Mouse (Mus musculus) stomach, embryonic 15.5 days (tissue): ENCODE results near the gene Naaa. TPM values are rescaled to one million over a fixed set of nuclear protein-coding genes. Genes with fewer than 3 reads are reported as not detected.

Experiments used
- ATAC-seq: fragments of 200-750 bp; cut with Nextera tagmentation; 2 replicates; pipeline ENCODE4 v1.8.0; 2017; ENCODE audit warnings: low read depth, moderate number of reproducible peaks, moderate TSS enrichment; ENCODE audit not compliant: insufficient read depth, low FRiP score
- H3K27ac ChIP-seq: fragments of 300-500 bp; sonication (generic); 2 replicates; pipeline ENCODE4 v1.5.1; 2015; ENCODE audit warnings: mild to moderate bottlenecking, inconsistent platforms
- H3K27me3 ChIP-seq: fragments of 300-500 bp; sonication (generic); replicated peaks from 2 replicates; pipeline ENCODE4 v1.6.1; 2015; ENCODE audit warnings: inconsistent platforms
- H3K36me3 ChIP-seq: fragments of 300-500 bp; sonication (generic); 2 replicates; pipeline ENCODE4 v1.6.1; 2015; ENCODE audit warnings: inconsistent platforms
- H3K4me1 ChIP-seq: fragments of 300-500 bp; sonication (generic); 2 replicates; pipeline ENCODE4 v1.6.1; 2015; ENCODE audit warnings: inconsistent platforms
- H3K4me2 ChIP-seq: fragments of 300-500 bp; sonication (generic); 2 replicates; pipeline ENCODE4 v1.6.1; 2015; ENCODE audit warnings: mild to moderate bottlenecking, inconsistent platforms
- H3K4me3 ChIP-seq: fragments of 300-500 bp; sonication (generic); replicated peaks from 2 replicates; pipeline ENCODE4 v1.5.1; 2015; ENCODE audit warnings: inconsistent platforms
- H3K9ac ChIP-seq: fragments of 300-500 bp; sonication (generic); 2 replicates; pipeline ENCODE4 v1.6.1; 2015; ENCODE audit warnings: inconsistent platforms
- H3K9me3 ChIP-seq: fragments of 300-500 bp; sonication (generic); 2 replicates; pipeline ENCODE4 v1.6.1; 2016; ENCODE audit warnings: inconsistent platforms
- WGBS: fragments of 180-500 bp; shearing (Covaris S2); methylation state at CpG from one replicate; pipeline ENCODE4 v1.1.7; 2015; 5-methylcytosine and 5-hydroxymethylcytosine counted together
- polyA plus RNA-seq: library from polyadenylated mRNA; unstranded; fragments of >200 nt; fragmentation: Nextera tagmentation; extraction: Ambion mirVana; gene quantifications from 2 replicates; pipeline ENCODE4 v1.2.1, GENCODE M21; 2015

Naaa gene
- polyA plus RNA-seq, 1 experiment from 2014 or later: 18.4 TPM

- no peak overlapping the region for H3K27ac ChIP-seq
- H3K4me2 ChIP-seq: no peak overlapping the region
- no peaks in the 10 kb centered on the region for H3K27me3 ChIP-seq
- H3K9me3 ChIP-seq: no peaks in the 10 kb centered on the region
- H3K36me3 ChIP-seq: no peaks in the 10 kb centered on the region
- 57% methylated on average over 6 of the region's 6 CpGs for WGBS
- no peak overlapping the region for H3K9ac ChIP-seq
- H3K4me3 ChIP-seq: no peak overlapping the region
- H3K4me1 ChIP-seq: no peaks in the 10 kb centered on the region
- no peak for ATAC-seq
Observed at GRCm38 (mm10) chr5:92254476-92254875, 23.5 kb downstream of the Naaa start.

- H3K9ac ChIP-seq: no peak overlapping the region
- 0 out of 2 replicates have a peak, but pooled peaks have one; percentile 10 for ATAC-seq
- no peaks in the 10 kb centered on the region for H3K36me3 ChIP-seq
- peak overlapping the region; percentile 11; the same call in 1 of the 2 replicates for H3K4me2 ChIP-seq
- no peak overlapping the region for H3K4me3 ChIP-seq
- H3K27ac ChIP-seq: no peak overlapping the region
- no peaks in the 10 kb centered on the region for H3K27me3 ChIP-seq
- no peaks in the 10 kb centered on the region for H3K4me1 ChIP-seq
- H3K9me3 ChIP-seq: no peaks in the 10 kb centered on the region; the same call in 1 of the 2 replicates
- WGBS: 22% methylated on average over 18 of the region's 18 CpGs
Observed at GRCm38 (mm10) chr5:92252797-92253343, 25.1 kb downstream of the Naaa start.

GRCm38 (mm10) chr5:92252031-92252430 is 25.9 kb downstream of the Naaa start:
- Histone ChIP-seq H3K9me3 (no peaks in the 10 kb centered on the region; the same call in 1 of the 2 replicates), H3K27ac (no peak overlapping the region), H3K27me3 (no peaks in the 10 kb centered on the region), H3K4me3 (no peak overlapping the region), H3K9ac (no peak overlapping the region), H3K4me1 (no peaks in the 10 kb centered on the region), H3K36me3 (no peaks in the 10 kb centered on the region), H3K4me2 (no peak overlapping the region)
- WGBS: 92% methylated on average over 6 of the region's 6 CpGs
- no peak for ATAC-seq

GRCm38 (mm10) chr5:92248614-92249013 is 29.4 kb downstream of the Naaa start:
- 82% methylated on average over 11 of the region's 11 CpGs for WGBS
- H3K36me3 ChIP-seq: no peaks in the 10 kb centered on the region
- H3K9me3 ChIP-seq: no peaks in the 10 kb centered on the region; the same call in 1 of the 2 replicates
- ATAC-seq: no peak
- no peak overlapping the region for H3K27ac ChIP-seq
- no peak overlapping the region for H3K9ac ChIP-seq
- no peaks in the 10 kb centered on the region for H3K27me3 ChIP-seq
- H3K4me3 ChIP-seq: no peak overlapping the region
- H3K4me1 ChIP-seq: no peaks in the 10 kb centered on the region
- no peak overlapping the region for H3K4me2 ChIP-seq

- Histone ChIP-seq H3K9ac (no peak overlapping the region), H3K4me3 (no peak overlapping the region), H3K36me3 (no peaks in the 10 kb centered on the region), H3K27ac (no peak overlapping the region), H3K4me2 (no peak overlapping the region), H3K9me3 (no peaks in the 10 kb centered on the region; the same call in 1 of the 2 replicates), H3K27me3 (no peaks in the 10 kb centered on the region), H3K4me1 (no peaks in the 10 kb centered on the region)
- no peak for ATAC-seq
- 85% methylated on average over 9 of the region's 9 CpGs for WGBS
Observed at GRCm38 (mm10) chr5:92245483-92245882, 32.5 kb downstream of the Naaa start.

GRCm38 (mm10) chr5:92244900-92245299 is 33.1 kb downstream of the Naaa start:
- H3K9me3 ChIP-seq: no peaks in the 10 kb centered on the region; the same call in 1 of the 2 replicates
- no peaks in the 10 kb centered on the region for H3K36me3 ChIP-seq
- no peak for ATAC-seq
- no peaks in the 10 kb centered on the region for H3K4me1 ChIP-seq
- no peak overlapping the region for H3K4me2 ChIP-seq
- H3K9ac ChIP-seq: no peak overlapping the region
- H3K4me3 ChIP-seq: no peak overlapping the region
- H3K27ac ChIP-seq: no peak overlapping the region
- H3K27me3 ChIP-seq: no peaks in the 10 kb centered on the region
- WGBS: 96% methylated on average over 2 of the region's 2 CpGs

- H3K9me3 ChIP-seq: no peaks in the 10 kb centered on the region
- no peak overlapping the region for H3K4me2 ChIP-seq
- ATAC-seq: no peak
- no peaks in the 10 kb centered on the region for H3K27me3 ChIP-seq
- 95% methylated on average over 12 of the region's 12 CpGs for WGBS
- no peak overlapping the region for H3K9ac ChIP-seq
- H3K27ac ChIP-seq: no peak overlapping the region
- no peak overlapping the region for H3K4me3 ChIP-seq
- H3K36me3 ChIP-seq: no peaks in the 10 kb centered on the region
- H3K4me1 ChIP-seq: no peaks in the 10 kb centered on the region
Observed at GRCm38 (mm10) chr5:92240769-92241168, 37.2 kb downstream of the Naaa start.

- no peaks in the 10 kb centered on the region for H3K9me3 ChIP-seq
- 40% methylated on average over 29 of the region's 29 CpGs for WGBS
- 0 out of 2 replicates have a peak, but pooled peaks cover 5% of the 10 kb centered on the region for H3K4me1 ChIP-seq
- H3K27ac ChIP-seq: no peak overlapping the region
- H3K4me2 ChIP-seq: 0 out of 2 replicates have a peak overlapping the region, but pooled peaks have one; percentile 19
- H3K36me3 ChIP-seq: no peaks in the 10 kb centered on the region
- peak; percentile 29; the same call in 1 of the 2 replicates for ATAC-seq
- no peak overlapping the region for H3K9ac ChIP-seq
- no peaks in the 10 kb centered on the region for H3K27me3 ChIP-seq
- H3K4me3 ChIP-seq: no peak overlapping the region
Observed at GRCm38 (mm10) chr5:92239333-92240232, 38.4 kb downstream of the Naaa start.

GRCm38 (mm10) chr5:92234939-92235557 is 42.9 kb downstream of the Naaa start:
- no peak overlapping the region for H3K4me3 ChIP-seq
- peak overlapping the region; percentile 57; the same call in 1 of the 2 replicates for H3K27ac ChIP-seq

GRCm38 (mm10) chr5:92233366-92233765 is 44.6 kb downstream of the Naaa start:
- Histone ChIP-seq H3K9ac (no peak overlapping the region), H3K4me1 (0 out of 2 replicates have a peak, but pooled peaks cover 5% of the 10 kb centered on the region), H3K4me3 (no peak overlapping the region), H3K9me3 (no peaks in the 10 kb centered on the region), H3K36me3 (no peaks in the 10 kb centered on the region), H3K27me3 (no peaks in the 10 kb centered on the region), H3K27ac (no peak overlapping the region), H3K4me2 (no peak overlapping the region)
- 89% methylated on average over 4 of the region's 4 CpGs for WGBS
- ATAC-seq: no peak

More at GRCm38 (mm10) chr5:92234939-92235557, 42.9 kb downstream of the Naaa start:
- H3K4me1 ChIP-seq: 0 out of 2 replicates have a peak, but pooled peaks cover 5% of the 10 kb centered on the region
- peak overlapping the region; percentile 32 for H3K4me2 ChIP-seq
- no peaks in the 10 kb centered on the region for H3K27me3 ChIP-seq
- peak; percentile 67; the same call in 1 of the 2 replicates for ATAC-seq
- H3K9me3 ChIP-seq: no peaks in the 10 kb centered on the region
- 20% methylated on average over 5 of the region's 5 CpGs for WGBS
- H3K36me3 ChIP-seq: no peaks in the 10 kb centered on the region
- H3K9ac ChIP-seq: no peak overlapping the region

- Histone ChIP-seq H3K9me3 (no peaks in the 10 kb centered on the region), H3K27ac (no peak overlapping the region), H3K9ac (no peak overlapping the region), H3K4me3 (no peak overlapping the region), H3K27me3 (no peaks in the 10 kb centered on the region), H3K4me2 (no peak overlapping the region), H3K4me1 (0 out of 2 replicates have a peak, but pooled peaks cover 5% of the 10 kb centered on the region), H3K36me3 (no peaks in the 10 kb centered on the region)
- no peak for ATAC-seq
- 76% methylated on average over 10 of the region's 10 CpGs for WGBS
Observed at GRCm38 (mm10) chr5:92231836-92232235, 46.1 kb downstream of the Naaa start.
